Mouse (Mus musculus): ENCODE measurements around the gene Inhbc.
A peak's percentile ranks its signal among the peaks of the same experiment; 100 is the strongest.

GRCm38 (mm10) chr10:127312356-127312676 is 57.9 kb downstream of the Inhbc start:
- TF ChIP-seq CTCF (IDR thresholded peaks at IDR 0.05; ENCODE audit: low read depth) (peak; percentile 95), EP300 (IDR thresholded peaks at IDR 0.05; ENCODE audit: low read depth) (no peak)
